Mouse (Mus musculus) lung, embryonic 14.5 days (tissue): ENCODE measurements around the gene Igf2bp1. TPM values are rescaled to one million over a fixed set of nuclear protein-coding genes. Genes with fewer than 3 reads are reported as not detected.
A peak's percentile ranks its signal among the peaks of the same experiment; 100 is the strongest.
"Not testable (repeated sequence)": the region's sequence is repeated elsewhere in the genome, so short reads cannot be mapped to it uniquely, and the experiment has no call there.

Experiments
- ATAC-seq: fragments of 200-750 bp; cut with Nextera tagmentation; 2 replicates; pipeline ENCODE4 v1.8.0; 2017; ENCODE audit warnings: mild to moderate bottlenecking, moderate TSS enrichment, moderate library complexity; ENCODE audit not compliant: insufficient read depth
- DNase-seq: peaks from one replicate; pipeline ENCODE4 v3.0.0-alpha.2; 2015
- H3K27ac ChIP-seq: fragments of 300-500 bp; sonication (generic); 2 replicates; pipeline ENCODE4 v1.5.1; 2014; ENCODE audit warnings: low read depth, mild to moderate bottlenecking, moderate library complexity
- H3K27me3 ChIP-seq: fragments of 300-500 bp; sonication (generic); 2 replicates; pipeline ENCODE4 v1.6.1; 2014; ENCODE audit warnings: low read length, control low read depth; ENCODE audit not compliant: insufficient read depth
- H3K36me3 ChIP-seq: fragments of 300-500 bp; sonication (generic); 2 replicates; pipeline ENCODE4 v1.6.1; 2014; ENCODE audit warnings: control low read depth; ENCODE audit not compliant: insufficient read depth
- H3K4me1 ChIP-seq: fragments of 300-500 bp; sonication (generic); 2 replicates; pipeline ENCODE4 v1.6.1; 2014; ENCODE audit warnings: antibody characterized with exemption, control low read depth; ENCODE audit not compliant: insufficient read depth
- H3K4me2 ChIP-seq: fragments of 300-500 bp; sonication (generic); 2 replicates; pipeline ENCODE4 v1.6.1; 2014; ENCODE audit warnings: mild to moderate bottlenecking
- H3K4me3 ChIP-seq: fragments of 300-500 bp; sonication (generic); 2 replicates; pipeline ENCODE4 v1.5.1; 2014; ENCODE audit warnings: low read depth, low read length
- H3K9ac ChIP-seq: fragments of 300-500 bp; sonication (generic); 2 replicates; pipeline ENCODE4 v1.6.1; 2014
- H3K9me3 ChIP-seq: fragments of 300-500 bp; sonication (generic); 2 replicates; pipeline ENCODE4 v1.6.1; 2016; ENCODE audit warnings: low read depth, low read length, control low read depth
- CTCF ChIP-seq: IDR thresholded peaks from 2 replicates; pipeline ENCODE4 v1.5.1; 2016; ENCODE audit warnings: antibody characterized with exemption, low read depth
- WGBS: fragments of 180-500 bp; shearing (Covaris S2); extraction: QIAGEN DNeasy Blood & Tissue Kit; methylation state at CpG from one replicate; pipeline ENCODE4 v1.1.7; 2014; 5-methylcytosine and 5-hydroxymethylcytosine counted together
- polyA plus RNA-seq: library from polyadenylated mRNA; unstranded; fragments of >200 nt; fragmentation: Nextera tagmentation; extraction: Ambion mirVana; gene quantifications from 2 replicates; pipeline ENCODE4 v1.2.1, GENCODE M21; 2014

Gene Igf2bp1
- polyA plus RNA-seq, 1 experiment from 2014 or later: 30.9 TPM

- 36% methylated on average over 11 of the region's 11 CpGs for WGBS
- DNase-seq (peak; percentile 48), ATAC-seq (no peak)
- no peaks in the 10 kb centered on the region for H3K9me3 ChIP-seq
- no peaks in the 10 kb centered on the region for H3K36me3 ChIP-seq
- H3K4me1 ChIP-seq: no peaks in the 10 kb centered on the region
- no peak overlapping the region for H3K4me3 ChIP-seq
- no peak overlapping the region for H3K27ac ChIP-seq
- no peak overlapping the region for H3K9ac ChIP-seq
- H3K27me3 ChIP-seq: no peaks in the 10 kb centered on the region
- peak; percentile 54 for TF ChIP-seq CTCF
- H3K4me2 ChIP-seq: no peak overlapping the region
Measured at GRCm38 (mm10) chr11:95939828-95940507, 65.8 kb downstream of the Igf2bp1 start.

GRCm38 (mm10) chr11:95936409-95936808, 69.3 kb downstream of the Igf2bp1 start:
- Histone ChIP-seq H3K36me3 (no peaks in the 10 kb centered on the region), H3K27ac (no peak overlapping the region), H3K27me3 (no peaks in the 10 kb centered on the region), H3K4me2 (no peak overlapping the region), H3K4me1 (no peaks in the 10 kb centered on the region), H3K9me3 (no peaks in the 10 kb centered on the region), H3K9ac (no peak overlapping the region), H3K4me3 (no peak overlapping the region)
- 71% methylated on average over 6 of the region's 6 CpGs for WGBS
- no peak for ATAC-seq
- DNase-seq: no peak
- TF ChIP-seq CTCF: no peak

- not testable (repeated sequence) for ATAC-seq, DNase-seq, H3K4me2 ChIP-seq, H3K36me3 ChIP-seq, H3K4me1 ChIP-seq, H3K27me3 ChIP-seq, H3K9me3 ChIP-seq, H3K9ac ChIP-seq, H3K4me3 ChIP-seq, H3K27ac ChIP-seq
- WGBS: 82% methylated on average over 8 of the region's 10 CpGs
Measured at GRCm38 (mm10) chr11:95932168-95932567, 73.6 kb downstream of the Igf2bp1 start.

- Histone ChIP-seq H3K27me3 (peaks cover 5% of the 10 kb centered on the region; the same call in 1 of the 2 replicates), H3K4me1 (no peaks in the 10 kb centered on the region), H3K9ac (no peak overlapping the region), H3K4me3 (no peak overlapping the region), H3K9me3 (no peaks in the 10 kb centered on the region), H3K4me2 (no peak overlapping the region), H3K27ac (no peak overlapping the region), H3K36me3 (no peaks in the 10 kb centered on the region)
- peak; percentile 35; the same call in 1 of the 2 replicates for TF ChIP-seq CTCF
- DNase-seq (no peak), ATAC-seq (no peak)
- WGBS: 65% methylated on average over 4 of the region's 4 CpGs
Measured at GRCm38 (mm10) chr11:95926398-95926797, 79.3 kb downstream of the Igf2bp1 start.

- Histone ChIP-seq H3K4me3 (no peak overlapping the region), H3K27ac (no peak overlapping the region), H3K27me3 (peaks cover 5% of the 10 kb centered on the region; the same call in 1 of the 2 replicates), H3K9ac (no peak overlapping the region), H3K4me1 (no peaks in the 10 kb centered on the region), H3K36me3 (no peaks in the 10 kb centered on the region), H3K4me2 (no peak overlapping the region), H3K9me3 (no peaks in the 10 kb centered on the region)
- WGBS: 86% methylated on average over 5 of the region's 5 CpGs
- ATAC-seq: no peak
- no peak for DNase-seq
- no peak for TF ChIP-seq CTCF
Measured at GRCm38 (mm10) chr11:95925976-95926375, 79.8 kb downstream of the Igf2bp1 start.

GRCm38 (mm10) chr11:95924215-95924614, 81.5 kb downstream of the Igf2bp1 start:
- Histone ChIP-seq H3K27ac (no peak overlapping the region), H3K4me3 (no peak overlapping the region)
- no peak for ATAC-seq

GRCm38 (mm10) chr11:95923477-95923876, 82.3 kb downstream of the Igf2bp1 start:
- not testable (repeated sequence) for H3K9ac ChIP-seq, ATAC-seq, H3K27me3 ChIP-seq, H3K36me3 ChIP-seq, H3K4me3 ChIP-seq, DNase-seq, H3K9me3 ChIP-seq, H3K27ac ChIP-seq, H3K4me2 ChIP-seq, H3K4me1 ChIP-seq
- 2% methylated on average over 4 of the region's 6 CpGs for WGBS

More at GRCm38 (mm10) chr11:95924215-95924614, 81.5 kb downstream of the Igf2bp1 start:
- 22% methylated on average over 2 of the region's 2 CpGs for WGBS
- Histone ChIP-seq H3K4me1 (no peaks in the 10 kb centered on the region), H3K27me3 (peaks cover 5% of the 10 kb centered on the region; the same call in 1 of the 2 replicates), H3K9me3 (no peaks in the 10 kb centered on the region), H3K36me3 (no peaks in the 10 kb centered on the region), H3K4me2 (no peak overlapping the region), H3K9ac (no peak overlapping the region)
- TF ChIP-seq CTCF: no peak
- DNase-seq: no peak
